Comparison of ENCODE assay signal across 30 mouse cellular contexts in the genomic region with DNA sequence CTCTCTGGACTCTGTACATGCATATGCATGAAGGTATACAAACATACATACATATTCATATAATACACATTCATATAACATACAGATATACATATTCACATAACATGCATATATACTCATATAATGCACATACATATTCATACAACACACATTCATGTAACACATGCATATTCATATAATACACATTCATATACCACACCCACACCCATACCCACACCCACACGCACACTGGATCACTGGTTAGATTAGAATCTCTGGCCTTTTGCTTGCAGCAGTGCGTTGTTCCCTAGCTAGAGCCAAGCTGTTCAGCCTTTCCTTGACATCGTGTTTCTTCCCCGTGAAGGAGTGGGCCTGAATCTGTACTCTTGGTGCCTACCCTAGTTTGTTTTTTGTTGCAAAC. TPM values are rescaled to one million over a fixed set of nuclear protein-coding genes. Genes with fewer than 3 reads are reported as not detected.
DNase-seq lines count a peak whose midpoint lies in the region; ATAC-seq and TF ChIP-seq lines count a peak whose summit lies in the region.
"Had no signal": no experiment of that assay in that cellular context is flagged by ENCODE, and none has a peak within 500 bp of the region (broad histone marks: within the 10 kb centered on the region; RNA-seq: fewer than 3 reads in every experiment).

No protein-coding gene starts in this region.

- no peak overlapping the region for H3K4me3 ChIP-seq in forebrain, embryonic 15.5 days
- H3K4me3 ChIP-seq in forebrain, embryonic 10.5 days = no peak overlapping the region
- H3K4me3 ChIP-seq in heart, embryonic 13.5 days = no peak overlapping the region
- H3K4me3 ChIP-seq in small intestine, adult 2 months (ENCODE audit: low read depth, low read length) = no peak overlapping the region
- H3K4me3 ChIP-seq: embryonic facial prominence, embryonic 12.5 days; embryonic facial prominence, embryonic 15.5 days; heart, adult 2 months; heart, embryonic 10.5 days; hindbrain, embryonic 10.5 days; hindbrain, embryonic 13.5 days; intestine, embryonic 15.5 days had no signal

- H3K9me3 ChIP-seq in forebrain, embryonic 15.5 days = no peaks in the 10 kb centered on the region
- H3K9me3 ChIP-seq in forebrain, embryonic 10.5 days = no peaks in the 10 kb centered on the region
- no peaks in the 10 kb centered on the region for H3K9me3 ChIP-seq in heart, embryonic 13.5 days
- H3K9me3 ChIP-seq: embryonic facial prominence, embryonic 12.5 days; embryonic facial prominence, embryonic 15.5 days; G1E; heart, embryonic 10.5 days; hindbrain, embryonic 10.5 days; hindbrain, embryonic 13.5 days; intestine, embryonic 15.5 days had no signal

- 87% methylated on average over 4 of the region's 4 CpGs for WGBS in forebrain, embryonic 15.5 days
- WGBS in forebrain, embryonic 10.5 days = 90% methylated on average over 4 of the region's 4 CpGs
- 81% methylated on average over 4 of the region's 4 CpGs for WGBS in heart, embryonic 13.5 days
- 28% methylated on average over 4 of the region's 4 CpGs for WGBS in small intestine, adult 2 months

- TF ChIP-seq POLR2A in small intestine, adult 2 months (IDR thresholded peaks at IDR 0.05; ENCODE audit: low read depth, low read length) = no peak

- ATAC-seq in forebrain, embryonic 15.5 days (replicated peaks) = 0 out of 2 replicates have a peak, but pooled peaks have one; percentile 33
- no peak for ATAC-seq in heart, embryonic 13.5 days (ENCODE audit: extremely low read depth, insufficient number of reproducible peaks, low FRiP score, low TSS enrichment)
- peak; percentile 78 for ATAC-seq in megakaryocyte-erythroid progenitor cell, adult 5-6 weeks (replicated peaks; ENCODE audit: low FRiP score, low TSS enrichment, poor library complexity, severe bottlenecking)
- ATAC-seq: hindbrain, embryonic 16.5 days; intestine, embryonic 15.5 days; Patski had no signal

- H3K9ac ChIP-seq in forebrain, embryonic 15.5 days (replicated peaks) = no peak overlapping the region
- H3K9ac ChIP-seq in heart, embryonic 13.5 days = 0 out of 2 replicates have a peak overlapping the region, but pooled peaks have one; percentile 7
- H3K9ac ChIP-seq: embryonic facial prominence, embryonic 12.5 days; embryonic facial prominence, embryonic 15.5 days; hindbrain, embryonic 13.5 days; intestine, embryonic 15.5 days had no signal

- no peaks in the 10 kb centered on the region; the same call in 1 of the 2 replicates for H3K36me3 ChIP-seq in forebrain, embryonic 15.5 days
- peaks cover 8% of the 10 kb centered on the region; the same call in 1 of the 2 replicates for H3K36me3 ChIP-seq in forebrain, embryonic 10.5 days (replicated peaks)
- no peaks in the 10 kb centered on the region for H3K36me3 ChIP-seq in heart, embryonic 13.5 days
- no peaks in the 10 kb centered on the region; the same call in 1 of the 2 replicates for H3K36me3 ChIP-seq in small intestine, adult 2 months (ENCODE audit: control insufficient read depth, insufficient read depth, low read length)
- H3K36me3 ChIP-seq: embryonic facial prominence, embryonic 12.5 days; embryonic facial prominence, embryonic 15.5 days; G1E; heart, embryonic 10.5 days; intestine, embryonic 15.5 days had no signal

- H3K27me3 ChIP-seq in forebrain, embryonic 15.5 days = no peaks in the 10 kb centered on the region
- H3K27me3 ChIP-seq in forebrain, embryonic 10.5 days (ENCODE audit: poor library complexity, severe bottlenecking) = no peaks in the 10 kb centered on the region
- no peaks in the 10 kb centered on the region for H3K27me3 ChIP-seq in heart, embryonic 13.5 days (replicated peaks)
- no peaks in the 10 kb centered on the region for H3K27me3 ChIP-seq in small intestine, adult 2 months (ENCODE audit: control insufficient read depth, insufficient read depth, low read length)
- H3K27me3 ChIP-seq: CH12.LX; embryonic facial prominence, embryonic 12.5 days; embryonic facial prominence, embryonic 15.5 days; hindbrain, embryonic 13.5 days; intestine, embryonic 15.5 days; Patski had no signal

- peaks cover 28% of the 10 kb centered on the region for H3K4me1 ChIP-seq in forebrain, embryonic 15.5 days
- H3K4me1 ChIP-seq in forebrain, embryonic 10.5 days = 0 out of 2 replicates have a peak, but pooled peaks cover 9% of the 10 kb centered on the region
- H3K4me1 ChIP-seq in heart, embryonic 13.5 days = peaks cover 36% of the 10 kb centered on the region
- H3K4me1 ChIP-seq in small intestine, adult 2 months (ENCODE audit: control insufficient read depth, insufficient read depth, insufficient read length, low read length) = peaks cover 19% of the 10 kb centered on the region
- H3K4me1 ChIP-seq: embryonic facial prominence, embryonic 15.5 days had no signal

- DNase-seq in forebrain, embryonic 10.5 days (ENCODE audit: extremely low spot score, low spot score) = no peak
- no peak for DNase-seq in heart, postnatal 36 days
- DNase-seq in cerebellum, adult 8-10 months = no peak
- DNase-seq: adrenal gland, postnatal 10 days; adrenal gland, postnatal 36 days; B cell, adult 2 months; cerebellum, adult 18-20 months; cerebellum, adult 9-11 months; cerebellum, postnatal 25 days; gastrocnemius, postnatal 10 days; gastrocnemius, postnatal 36 days; heart, adult 2 months had no signal

- TF ChIP-seq CTCF in small intestine, adult 2 months (IDR thresholded peaks at IDR 0.05; ENCODE audit: extremely low read depth, insufficient read length, insufficient replicate concordance, low read depth, low read length) = no peak

- H3K4me2 ChIP-seq in forebrain, embryonic 15.5 days (replicated peaks) = no peak overlapping the region
- no peak overlapping the region for H3K4me2 ChIP-seq in heart, embryonic 13.5 days
- H3K4me2 ChIP-seq: embryonic facial prominence, embryonic 12.5 days; embryonic facial prominence, embryonic 15.5 days; hindbrain, embryonic 13.5 days; intestine, embryonic 15.5 days had no signal

- intact Hi-C loops in heart, postnatal 36 days (cut with DNase I) = no loop called here

- H3K27ac ChIP-seq in forebrain, embryonic 15.5 days (replicated peaks) = no peak overlapping the region
- H3K27ac ChIP-seq in forebrain, embryonic 10.5 days = no peak overlapping the region
- no peak overlapping the region for H3K27ac ChIP-seq in heart, embryonic 13.5 days (replicated peaks)
- H3K27ac ChIP-seq in small intestine, adult 2 months (ENCODE audit: insufficient read depth, low read depth, low read length) = peak overlapping the region; percentile 56; the same call in 1 of the 2 replicates
- H3K27ac ChIP-seq: embryonic facial prominence, embryonic 12.5 days; embryonic facial prominence, embryonic 15.5 days; heart, adult 2 months; hindbrain, embryonic 10.5 days; hindbrain, embryonic 13.5 days; intestine, embryonic 15.5 days had no signal

RNA-seq across cellular contexts. Expression of gene Sort1, which starts 20.9 kb away (rescaled TPM):
- polyA plus RNA-seq in forebrain, embryonic 15.5 days (2015; fragmentation: Nextera tagmentation; extraction: Ambion mirVana) = 25.7 and 26.0 TPM in 2 replicates
- 9.7 and 10.5 TPM in 2 replicates for polyA plus RNA-seq in forebrain, embryonic 10.5 days (2016; fragmentation: Nextera tagmentation; extraction: Ambion mirVana)
- polyA plus RNA-seq in heart, embryonic 13.5 days (2015; fragmentation: Nextera tagmentation; extraction: Ambion mirVana) = 8.9 and 11.9 TPM in 2 replicates
- total RNA-seq in heart, postnatal 36 days (2021) = 10 to 100 TPM; 18.7 to 20.3 TPM
- total RNA-seq in megakaryocyte-erythroid progenitor cell, adult 5-6 weeks (2014; fragmentation: Nextera tagmentation) = 4.5 and 7.6 TPM in 2 replicates
- total RNA-seq in megakaryocyte-erythroid progenitor cell, adult 5-6 weeks (2017) = 5.8 and 7.7 TPM in 2 replicates
- 18.1 and 32.8 TPM in 2 replicates for polyA plus RNA-seq in small intestine, adult 2 months (2012; rRNA removed)

RNA-seq across cellular contexts. Expression of gene Psma5, which starts 48.0 kb away (rescaled TPM):
- polyA plus RNA-seq in forebrain, embryonic 15.5 days (2015; fragmentation: Nextera tagmentation; extraction: Ambion mirVana) = 260 and 271 TPM in 2 replicates
- 353 and 358 TPM in 2 replicates for polyA plus RNA-seq in forebrain, embryonic 10.5 days (2016; fragmentation: Nextera tagmentation; extraction: Ambion mirVana)
- polyA plus RNA-seq in heart, embryonic 13.5 days (2015; fragmentation: Nextera tagmentation; extraction: Ambion mirVana) = 213 and 243 TPM in 2 replicates
- 10 to 100 TPM; 54.3 to 55.2 TPM for total RNA-seq in heart, postnatal 36 days (2021)
- 223 and 248 TPM in 2 replicates for total RNA-seq in megakaryocyte-erythroid progenitor cell, adult 5-6 weeks (2014; fragmentation: Nextera tagmentation)
- 358 and 414 TPM in 2 replicates for total RNA-seq in megakaryocyte-erythroid progenitor cell, adult 5-6 weeks (2017)
- 21.9 and 36.2 TPM in 2 replicates for polyA plus RNA-seq in small intestine, adult 2 months (2012; rRNA removed)

RNA-seq across cellular contexts. Expression of gene Mybphl, which starts 60.0 kb away (rescaled TPM):
- not detected in 2 replicates for polyA plus RNA-seq in forebrain, embryonic 15.5 days (2015; fragmentation: Nextera tagmentation; extraction: Ambion mirVana)
- polyA plus RNA-seq in forebrain, embryonic 10.5 days (2016; fragmentation: Nextera tagmentation; extraction: Ambion mirVana) = not detected in 2 replicates
- polyA plus RNA-seq in heart, embryonic 13.5 days (2015; fragmentation: Nextera tagmentation; extraction: Ambion mirVana) = 40.7 and 45.8 TPM in 2 replicates
- total RNA-seq in heart, postnatal 36 days (2021) = 10 to 100 TPM; 46.4 to 54.6 TPM
- not detected in 2 replicates for total RNA-seq in megakaryocyte-erythroid progenitor cell, adult 5-6 weeks (2014; fragmentation: Nextera tagmentation)
- total RNA-seq in megakaryocyte-erythroid progenitor cell, adult 5-6 weeks (2017) = not detected in 2 replicates
- not detected in 2 replicates for polyA plus RNA-seq in small intestine, adult 2 months (2012; rRNA removed)
- total RNA-seq: adrenal gland, adult 18-20 months; adrenal gland, postnatal 10 days; adrenal gland, postnatal 36 days; CH12.LX; common myeloid progenitor, adult 5-6 weeks; G1E; gastrocnemius, adult 18-20 months; gastrocnemius, postnatal 10 days; gastrocnemius, postnatal 36 days; granulocyte monocyte progenitor cell, adult 5-6 weeks had no signal
- polyA plus RNA-seq: G1E; hindbrain, embryonic 10.5 days; intestine, embryonic 15.5 days; Patski had no signal

Comparison
In these comparisons a context has a peak if more than half of its experiments do, and no peak if none do; other contexts are left out.
1. RNA of gene Mybphl, which starts 60.0 kb away (polyA plus RNA-seq): 40.7 to 45.8 TPM in heart, embryonic 13.5 days; not detected in forebrain, embryonic 15.5 days, not detected in forebrain, embryonic 10.5 days and not detected in small intestine, adult 2 months; every median in the first group is over 10 times any median in the second.